10 mouse cellular contexts compared by ENCODE assay signal in the genomic region with DNA sequence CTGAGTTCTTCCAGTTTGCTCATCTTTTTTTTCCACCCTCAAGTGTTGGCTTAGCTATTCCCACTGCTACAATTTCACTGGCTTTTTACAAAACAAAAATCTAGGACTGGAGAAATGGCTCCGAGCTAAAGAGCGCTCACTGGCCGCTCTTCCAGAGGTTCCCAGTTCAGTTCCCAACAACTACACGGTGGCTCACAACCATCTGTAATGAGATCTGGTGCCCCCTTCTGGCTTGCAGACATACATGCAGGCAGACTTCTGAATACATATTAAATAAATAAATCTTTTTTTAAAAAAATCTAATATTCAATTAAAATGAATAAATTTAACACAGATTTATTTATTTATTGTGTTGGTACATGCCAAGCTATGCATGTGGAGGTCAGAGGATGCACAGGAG. TPM values are rescaled to one million over a fixed set of nuclear protein-coding genes. Genes with fewer than 3 reads are reported as not detected.
DNase-seq lines count a peak whose midpoint lies in the region; ATAC-seq and TF ChIP-seq lines count a peak whose summit lies in the region.
"Had no signal": no experiment of that assay in that cellular context is flagged by ENCODE, and none has a peak within 500 bp of the region (broad histone marks: within the 10 kb centered on the region; RNA-seq: fewer than 3 reads in every experiment).

No protein-coding gene starts in this region.

- H3K4me3 ChIP-seq in forebrain, embryonic 14.5 days (ENCODE audit: low read depth, low read length), result no peak overlapping the region
- no peak overlapping the region for H3K4me3 ChIP-seq in forebrain, embryonic 15.5 days
- no peak overlapping the region for H3K4me3 ChIP-seq in liver, postnatal 0 days (ENCODE audit: low read depth, low read length)
- H3K4me3 ChIP-seq in stomach, postnatal 0 days (ENCODE audit: low read depth, low read length), result no peak overlapping the region
- H3K4me3 ChIP-seq in hindbrain, embryonic 12.5 days, result no peak overlapping the region

- TF ChIP-seq EP300 in liver, postnatal 0 days (IDR thresholded peaks at IDR 0.05; ENCODE audit: low read depth), result no peak
- no peak for TF ChIP-seq EP300 in stomach, postnatal 0 days (optimal IDR thresholded peaks at IDR 0.05)

- H3K4me1 ChIP-seq in forebrain, embryonic 14.5 days (ENCODE audit: control insufficient read depth, insufficient read depth, low read length), result no peaks in the 10 kb centered on the region
- H3K4me1 ChIP-seq in forebrain, embryonic 15.5 days, result no peaks in the 10 kb centered on the region
- H3K4me1 ChIP-seq in liver, postnatal 0 days (ENCODE audit: insufficient read depth), result no peaks in the 10 kb centered on the region
- H3K4me1 ChIP-seq in stomach, postnatal 0 days (replicated peaks; ENCODE audit: control insufficient read depth, insufficient read depth), result no peaks in the 10 kb centered on the region
- H3K4me1 ChIP-seq in hindbrain, embryonic 12.5 days, result no peaks in the 10 kb centered on the region

- no peaks in the 10 kb centered on the region for H3K9me3 ChIP-seq in forebrain, embryonic 14.5 days (replicated peaks; ENCODE audit: control insufficient read depth, low read length)
- no peaks in the 10 kb centered on the region for H3K9me3 ChIP-seq in forebrain, embryonic 15.5 days
- no peaks in the 10 kb centered on the region for H3K9me3 ChIP-seq in liver, postnatal 0 days (ENCODE audit: low read length)
- H3K9me3 ChIP-seq in stomach, postnatal 0 days (ENCODE audit: control insufficient read depth, low read length), result no peaks in the 10 kb centered on the region
- no peaks in the 10 kb centered on the region for H3K9me3 ChIP-seq in hindbrain, embryonic 12.5 days (replicated peaks)

- 57% methylated on average over 4 of the region's 4 CpGs for whole genome bisulfite sequencing in forebrain, embryonic 14.5 days
- WGBS in forebrain, embryonic 15.5 days, result 62% methylated on average over 4 of the region's 4 CpGs
- 67% methylated on average over 4 of the region's 4 CpGs for WGBS in liver, postnatal 0 days (ENCODE audit: insufficient replicate concordance)
- WGBS in stomach, postnatal 0 days, result 72% methylated on average over 4 of the region's 4 CpGs
- WGBS in hindbrain, embryonic 12.5 days, result 61% methylated on average over 4 of the region's 4 CpGs

- no peak overlapping the region for H3K9ac ChIP-seq in forebrain, embryonic 14.5 days (ENCODE audit: low read length)
- H3K9ac ChIP-seq in forebrain, embryonic 15.5 days (replicated peaks), result no peak overlapping the region
- H3K9ac ChIP-seq in liver, postnatal 0 days (replicated peaks), result no peak overlapping the region
- no peak overlapping the region for H3K9ac ChIP-seq in stomach, postnatal 0 days (ENCODE audit: low read length)
- no peak overlapping the region for H3K9ac ChIP-seq in hindbrain, embryonic 12.5 days

- ATAC-seq in forebrain, embryonic 14.5 days, result no peak
- no peak for ATAC-seq in forebrain, embryonic 15.5 days (replicated peaks)
- no peak for ATAC-seq in liver, postnatal 0 days
- no peak for ATAC-seq in stomach, postnatal 0 days (ENCODE audit: low FRiP score, low TSS enrichment)
- no peak for ATAC-seq in hindbrain, embryonic 12.5 days (ENCODE audit: low FRiP score)
- ATAC-seq: forebrain, embryonic 16.5 days had no signal

- peak; percentile 59 for TF ChIP-seq CTCF in liver, postnatal 0 days (IDR thresholded peaks at IDR 0.05; ENCODE audit: low read depth)
- TF ChIP-seq CTCF in brain, embryonic 14.5 days (IDR thresholded peaks at IDR 0.05; ENCODE audit: borderline replicate concordance, extremely low read depth, insufficient read depth, insufficient read length), result peak; percentile 36; the same call in 1 of the 2 replicates
- TF ChIP-seq CTCF in stomach, postnatal 0 days (IDR thresholded peaks at IDR 0.05; ENCODE audit: low read depth), result peak; percentile 64

- no peak overlapping the region for H3K27ac ChIP-seq in forebrain, embryonic 14.5 days (ENCODE audit: low read depth, low read length)
- no peak overlapping the region for H3K27ac ChIP-seq in forebrain, embryonic 15.5 days (replicated peaks)
- no peak overlapping the region for H3K27ac ChIP-seq in liver, postnatal 0 days (ENCODE audit: low read depth)
- no peak overlapping the region for H3K27ac ChIP-seq in stomach, postnatal 0 days (replicated peaks)
- H3K27ac ChIP-seq in hindbrain, embryonic 12.5 days, result no peak overlapping the region

- no peak overlapping the region for H3K4me2 ChIP-seq in forebrain, embryonic 14.5 days (ENCODE audit: low read length)
- H3K4me2 ChIP-seq in forebrain, embryonic 15.5 days (replicated peaks), result no peak overlapping the region
- H3K4me2 ChIP-seq in liver, postnatal 0 days (ENCODE audit: low read depth, low read length), result no peak overlapping the region
- H3K4me2 ChIP-seq in stomach, postnatal 0 days (replicated peaks; ENCODE audit: low read depth), result no peak overlapping the region
- no peak overlapping the region for H3K4me2 ChIP-seq in hindbrain, embryonic 12.5 days (replicated peaks)

- no peak for TF ChIP-seq POLR2A in brain, embryonic 14.5 days (IDR thresholded peaks at IDR 0.05; ENCODE audit: borderline replicate concordance, extremely low read depth, insufficient read depth, insufficient read length, poor library complexity, severe bottlenecking)

- H3K36me3 ChIP-seq in forebrain, embryonic 14.5 days (ENCODE audit: control insufficient read depth, insufficient read depth, low read length), result no peaks in the 10 kb centered on the region
- H3K36me3 ChIP-seq in forebrain, embryonic 15.5 days, result no peaks in the 10 kb centered on the region
- H3K36me3 ChIP-seq in liver, postnatal 0 days (replicated peaks; ENCODE audit: insufficient read depth, low read length), result no peaks in the 10 kb centered on the region
- no peaks in the 10 kb centered on the region for H3K36me3 ChIP-seq in stomach, postnatal 0 days (ENCODE audit: control insufficient read depth, insufficient read depth, low read length)
- H3K36me3 ChIP-seq in hindbrain, embryonic 12.5 days, result no peaks in the 10 kb centered on the region

- peak; percentile 42 for DNase-seq in forebrain, embryonic 14.5 days (ENCODE audit: low spot score)
- peak; percentile 29 for DNase-seq in liver, postnatal 0 days
- no peak for DNase-seq in liver
- peak; percentile 14 for DNase-seq in brain, embryonic 14.5 days (ENCODE audit: low read depth)
- no peak for DNase-seq in stomach, postnatal 0 days (ENCODE audit: low spot score)
- no peak for DNase-seq in Muller cell, postnatal 12 days (ENCODE audit: inconsistent ontology term)
- DNase-seq: cerebellum, adult 8-10 months had no signal

- no peaks in the 10 kb centered on the region for H3K27me3 ChIP-seq in forebrain, embryonic 14.5 days (replicated peaks; ENCODE audit: control insufficient read depth, insufficient read depth, low read length)
- H3K27me3 ChIP-seq in forebrain, embryonic 15.5 days, result peaks cover 4% of the 10 kb centered on the region; the same call in 1 of the 2 replicates
- H3K27me3 ChIP-seq in liver, postnatal 0 days (ENCODE audit: insufficient read depth, low read length), result no peaks in the 10 kb centered on the region
- no peaks in the 10 kb centered on the region for H3K27me3 ChIP-seq in stomach, postnatal 0 days (ENCODE audit: control insufficient read depth, insufficient read depth, low read length)
- no peaks in the 10 kb centered on the region for H3K27me3 ChIP-seq in hindbrain, embryonic 12.5 days

RNA-seq across cellular contexts. Expression of a gene that starts 36.0 kb away (rescaled TPM):
- 49.2 and 52.3 TPM in 2 replicates for polyA plus RNA-seq in forebrain, embryonic 14.5 days (2014; fragmentation: Nextera tagmentation; extraction: Ambion mirVana)
- 61.9 and 71.1 TPM in 2 replicates for polyA plus RNA-seq in forebrain, embryonic 15.5 days (2015; fragmentation: Nextera tagmentation; extraction: Ambion mirVana)
- polyA plus RNA-seq in liver, postnatal 0 days (2015; fragmentation: Nextera tagmentation; extraction: Ambion mirVana), result 23.9 and 30.7 TPM in 2 replicates
- 2.0 and 2.3 TPM in 2 replicates for polyA plus RNA-seq in brain, embryonic 14.5 days (2012; rRNA removed)
- 29.4 and 29.8 TPM in 2 replicates for polyA plus RNA-seq in stomach, postnatal 0 days (2015; fragmentation: Nextera tagmentation; extraction: Ambion mirVana)
- polyA plus RNA-seq in hindbrain, embryonic 12.5 days (2016; fragmentation: Nextera tagmentation; extraction: Ambion mirVana), result 53.6 and 58.4 TPM in 2 replicates

RNA-seq across cellular contexts. Expression of a gene that starts 42.7 kb away (rescaled TPM):
- polyA plus RNA-seq in forebrain, embryonic 14.5 days (2014; fragmentation: Nextera tagmentation; extraction: Ambion mirVana), result 684 and 690 TPM in 2 replicates
- polyA plus RNA-seq in forebrain, embryonic 15.5 days (2015; fragmentation: Nextera tagmentation; extraction: Ambion mirVana), result 710 and 729 TPM in 2 replicates
- 124 and 129 TPM in 2 replicates for polyA plus RNA-seq in liver, postnatal 0 days (2015; fragmentation: Nextera tagmentation; extraction: Ambion mirVana)
- 405 and 455 TPM in 2 replicates for polyA plus RNA-seq in brain, embryonic 14.5 days (2012; rRNA removed)
- polyA plus RNA-seq in stomach, postnatal 0 days (2015; fragmentation: Nextera tagmentation; extraction: Ambion mirVana), result 162 and 167 TPM in 2 replicates
- 726 and 727 TPM in 2 replicates for polyA plus RNA-seq in hindbrain, embryonic 12.5 days (2016; fragmentation: Nextera tagmentation; extraction: Ambion mirVana)

RNA-seq across cellular contexts. Expression of a gene that starts 50.7 kb away (rescaled TPM):
- polyA plus RNA-seq in forebrain, embryonic 14.5 days (2014; fragmentation: Nextera tagmentation; extraction: Ambion mirVana), result 68.9 and 78.4 TPM in 2 replicates
- polyA plus RNA-seq in forebrain, embryonic 15.5 days (2015; fragmentation: Nextera tagmentation; extraction: Ambion mirVana), result 56.1 and 58.9 TPM in 2 replicates
- 15.7 and 18.0 TPM in 2 replicates for polyA plus RNA-seq in liver, postnatal 0 days (2015; fragmentation: Nextera tagmentation; extraction: Ambion mirVana)
- 28.9 and 44.9 TPM in 2 replicates for polyA plus RNA-seq in brain, embryonic 14.5 days (2012; rRNA removed)
- polyA plus RNA-seq in stomach, postnatal 0 days (2015; fragmentation: Nextera tagmentation; extraction: Ambion mirVana), result 15.2 and 20.0 TPM in 2 replicates
- polyA plus RNA-seq in hindbrain, embryonic 12.5 days (2016; fragmentation: Nextera tagmentation; extraction: Ambion mirVana), result 68.3 and 72.3 TPM in 2 replicates

Comparison
In these comparisons a context has a peak if more than half of its experiments do, and no peak if none do; other contexts are left out.
1. DNase-seq: peak in forebrain, embryonic 14.5 days (single experiment), liver, postnatal 0 days (single experiment) and brain, embryonic 14.5 days (single experiment); none in liver (single experiment), stomach, postnatal 0 days (single experiment) and Muller cell, postnatal 12 days (single experiment).
2. Peak in every context shown above with its lines, with median percentiles within 50 percentile points of each other: CTCF ChIP-seq.